Mouse (Mus musculus) urinary bladder, adult 2 months (tissue): ENCODE measurements around the gene Sbno2. TPM values are rescaled to one million over a fixed set of nuclear protein-coding genes. Genes with fewer than 3 reads are reported as not detected.

Experiments used
- DNase-seq: peaks from one replicate; pipeline ENCODE4 v3.0.0; 2022; ENCODE audit warnings: low spot score
- polyA plus RNA-seq: library from polyadenylated mRNA; depleted of rRNA; stranded (reverse); fragments of >200 nt; gene quantifications from 2 replicates; pipeline ENCODE4 v1.2.3, GENCODE M21; 2012; rRNA removed

Sbno2 gene
- 34.0 and 35.4 TPM in 2 replicates for polyA plus RNA-seq

- DNase-seq: no peak
These were observed at the start of gene Sbno2 for GRCm38 (mm10) chr10:80105460-80105859. Gene Sbno2, minus strand, starts transcription at chr10:80105571.

GRCm38 (mm10) chr10:80154384-80154783, 49.0 kb upstream of the Sbno2 start:
- DNase-seq: no peak

- DNase-seq: no peak
These were observed 48.3 kb upstream of the Sbno2 start for GRCm38 (mm10) chr10:80153713-80154112.

- DNase-seq: no peak
These were observed 47.5 kb upstream of the Sbno2 start for GRCm38 (mm10) chr10:80152873-80153260.

GRCm38 (mm10) chr10:80152071-80152872, 46.9 kb upstream of the Sbno2 start:
- no peak for DNase-seq

GRCm38 (mm10) chr10:80151211-80152034, 46.1 kb upstream of the Sbno2 start:
- peak; percentile 58 for DNase-seq

- peak; percentile 68 for DNase-seq
These were observed 45.1 kb upstream of the Sbno2 start for GRCm38 (mm10) chr10:80150226-80151210.

GRCm38 (mm10) chr10:80149291-80150225, 44.2 kb upstream of the Sbno2 start:
- peak; percentile 88 for DNase-seq

GRCm38 (mm10) chr10:80148610-80149290, 43.4 kb upstream of the Sbno2 start:
- peak; percentile 96 for DNase-seq

GRCm38 (mm10) chr10:80147719-80148601, 42.6 kb upstream of the Sbno2 start, which contains the start of gene Midn:
Gene Midn, plus strand, starts transcription at chr10:80148272.
- peak; percentile 90 for DNase-seq

- DNase-seq: no peak
These were observed 41.9 kb upstream of the Sbno2 start for GRCm38 (mm10) chr10:80147146-80147718.

- no peak for DNase-seq
These were observed 41.2 kb upstream of the Sbno2 start for GRCm38 (mm10) chr10:80146568-80147011.

- DNase-seq: no peak
These were observed 40.5 kb upstream of the Sbno2 start for GRCm38 (mm10) chr10:80145896-80146295.

- DNase-seq: peak; percentile 61
These were observed 39.8 kb upstream of the Sbno2 start for GRCm38 (mm10) chr10:80144864-80145838.

- DNase-seq: no peak
These were observed 38.8 kb upstream of the Sbno2 start for GRCm38 (mm10) chr10:80144159-80144558.

GRCm38 (mm10) chr10:80143664-80144063, 38.3 kb upstream of the Sbno2 start:
- DNase-seq: no peak

GRCm38 (mm10) chr10:80142530-80142925, 37.2 kb upstream of the Sbno2 start:
- no peak for DNase-seq
